Mouse (Mus musculus): ENCODE results near the gene Rapgef2.

Rapgef2 gene

DNA sequence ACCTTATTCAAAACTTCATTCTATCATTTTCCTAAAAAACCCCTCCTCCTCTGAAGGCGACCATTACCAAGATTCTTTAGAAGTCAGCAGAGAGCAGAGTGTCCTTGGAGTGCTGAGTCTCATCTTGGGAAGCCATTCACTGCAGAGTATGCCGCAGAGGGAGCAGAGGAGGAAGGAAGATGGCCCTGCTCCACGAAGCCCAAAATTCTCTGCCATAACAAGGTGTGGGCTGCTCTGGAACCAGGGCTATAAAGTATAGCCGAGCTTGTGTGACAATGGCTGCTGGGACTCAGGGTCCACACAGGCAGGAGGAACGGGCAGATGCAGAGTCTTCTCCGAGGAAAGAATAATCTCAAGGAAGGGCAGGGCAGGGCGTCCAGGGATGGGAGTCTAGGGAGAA lies 62.0 kb downstream of the Rapgef2 start:
- H3K36me3 ChIP-seq (ENCODE audit: insufficient read depth, low read length) = no peaks in the 10 kb centered on the region
- no peak for TF ChIP-seq CTCF (conservative IDR thresholded peaks at IDR 0.05; ENCODE audit: low read length)
- no peak for TF ChIP-seq NANOG (IDR thresholded peaks at IDR 0.05; ENCODE audit: borderline replicate concordance, low read length)
- no peak for TF ChIP-seq POU5F1 (IDR thresholded peaks at IDR 0.05; ENCODE audit: borderline replicate concordance, low read length)
- peaks cover 7% of the 10 kb centered on the region for H3K9me3 ChIP-seq (ENCODE audit: low read length)
- peaks cover 33% of the 10 kb centered on the region for H3K4me1 ChIP-seq (replicated peaks; ENCODE audit: low read depth, low read length)
- H3K27me3 ChIP-seq (ENCODE audit: insufficient read depth, low read length) = no peaks in the 10 kb centered on the region
- no peak overlapping the region for H3K4me3 ChIP-seq (replicated peaks; ENCODE audit: low read length)

DNA sequence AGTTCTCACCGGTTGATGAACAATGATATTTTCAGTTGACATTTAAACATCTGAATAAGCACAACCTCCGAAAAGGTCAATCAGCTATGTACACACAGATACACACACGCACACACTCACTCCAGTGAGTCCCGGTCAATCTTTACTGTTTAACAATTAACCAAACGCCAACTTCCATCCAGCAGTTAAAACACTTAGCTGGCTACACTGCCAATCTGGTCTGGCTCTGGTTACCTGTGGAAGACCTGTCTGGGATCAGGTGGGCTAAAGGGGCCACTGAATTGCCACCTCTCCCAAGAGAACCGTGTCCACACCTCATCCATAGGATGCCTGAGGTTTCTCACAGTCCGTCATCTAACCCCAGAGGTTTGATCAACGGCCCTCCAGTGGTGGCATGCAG lies 63.0 kb downstream of the Rapgef2 start:
- no peaks in the 10 kb centered on the region for H3K36me3 ChIP-seq (ENCODE audit: insufficient read depth, low read length)
- no peak overlapping the region for H3K4me3 ChIP-seq (replicated peaks; ENCODE audit: low read length)
- no peak for TF ChIP-seq NANOG (IDR thresholded peaks at IDR 0.05; ENCODE audit: borderline replicate concordance, low read length)
- no peak for TF ChIP-seq CTCF (conservative IDR thresholded peaks at IDR 0.05; ENCODE audit: low read length)
- no peak for TF ChIP-seq POU5F1 (IDR thresholded peaks at IDR 0.05; ENCODE audit: borderline replicate concordance, low read length)
- H3K9me3 ChIP-seq (ENCODE audit: low read length) = peaks cover 7% of the 10 kb centered on the region
- peaks cover 37% of the 10 kb centered on the region for H3K4me1 ChIP-seq (replicated peaks; ENCODE audit: low read depth, low read length)
- no peaks in the 10 kb centered on the region for H3K27me3 ChIP-seq (ENCODE audit: insufficient read depth, low read length)

DNA sequence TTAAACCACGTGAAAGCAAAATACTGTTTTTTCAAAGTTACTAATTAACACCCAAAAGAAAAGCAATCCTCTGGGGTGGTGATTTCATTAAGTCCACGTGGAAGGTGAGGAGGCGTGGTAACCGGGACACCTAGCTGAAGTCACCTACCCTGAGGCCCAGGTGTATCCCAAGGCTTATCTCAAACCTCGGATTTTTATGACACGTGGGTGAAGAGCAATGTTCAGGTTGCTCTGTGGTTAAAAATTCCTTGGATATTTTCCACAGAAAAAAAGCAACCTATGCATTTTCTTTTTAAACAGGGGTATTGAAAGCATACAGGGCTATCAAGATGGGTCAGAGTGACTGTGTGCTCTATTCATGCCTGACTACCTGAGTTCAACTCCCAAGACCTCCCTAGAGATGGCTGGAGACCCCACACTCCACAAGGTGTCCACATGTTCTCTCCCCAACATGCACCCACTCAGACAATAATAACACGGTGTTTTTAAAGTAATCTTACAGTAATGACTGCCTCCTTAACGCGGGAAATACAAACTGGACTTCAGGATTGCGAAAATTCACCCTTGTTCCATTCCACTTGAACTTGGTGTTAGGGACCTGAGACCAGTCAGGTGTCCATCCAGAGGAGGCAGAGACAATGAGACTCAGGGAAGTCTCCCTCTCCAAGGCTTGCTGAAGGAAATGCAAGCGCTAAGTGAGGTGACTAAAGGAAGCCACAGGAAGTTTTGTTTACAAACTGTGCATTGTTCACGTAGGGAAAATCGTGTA lies 63.9 kb downstream of the Rapgef2 start:
- Histone ChIP-seq H3K4me1 (replicated peaks; ENCODE audit: low read depth, low read length) (peaks cover 46% of the 10 kb centered on the region), H3K27me3 (ENCODE audit: insufficient read depth, low read length) (no peaks in the 10 kb centered on the region), H3K9me3 (ENCODE audit: low read length) (peaks cover 7% of the 10 kb centered on the region), H3K4me3 (replicated peaks; ENCODE audit: low read length) (no peak overlapping the region), H3K36me3 (ENCODE audit: insufficient read depth, low read length) (no peaks in the 10 kb centered on the region)
- TF ChIP-seq POU5F1 (IDR thresholded peaks at IDR 0.05; ENCODE audit: borderline replicate concordance, low read length) (no peak), NANOG (IDR thresholded peaks at IDR 0.05; ENCODE audit: borderline replicate concordance, low read length) (no peak), CTCF (conservative IDR thresholded peaks at IDR 0.05; ENCODE audit: low read length) (no peak)

DNA sequence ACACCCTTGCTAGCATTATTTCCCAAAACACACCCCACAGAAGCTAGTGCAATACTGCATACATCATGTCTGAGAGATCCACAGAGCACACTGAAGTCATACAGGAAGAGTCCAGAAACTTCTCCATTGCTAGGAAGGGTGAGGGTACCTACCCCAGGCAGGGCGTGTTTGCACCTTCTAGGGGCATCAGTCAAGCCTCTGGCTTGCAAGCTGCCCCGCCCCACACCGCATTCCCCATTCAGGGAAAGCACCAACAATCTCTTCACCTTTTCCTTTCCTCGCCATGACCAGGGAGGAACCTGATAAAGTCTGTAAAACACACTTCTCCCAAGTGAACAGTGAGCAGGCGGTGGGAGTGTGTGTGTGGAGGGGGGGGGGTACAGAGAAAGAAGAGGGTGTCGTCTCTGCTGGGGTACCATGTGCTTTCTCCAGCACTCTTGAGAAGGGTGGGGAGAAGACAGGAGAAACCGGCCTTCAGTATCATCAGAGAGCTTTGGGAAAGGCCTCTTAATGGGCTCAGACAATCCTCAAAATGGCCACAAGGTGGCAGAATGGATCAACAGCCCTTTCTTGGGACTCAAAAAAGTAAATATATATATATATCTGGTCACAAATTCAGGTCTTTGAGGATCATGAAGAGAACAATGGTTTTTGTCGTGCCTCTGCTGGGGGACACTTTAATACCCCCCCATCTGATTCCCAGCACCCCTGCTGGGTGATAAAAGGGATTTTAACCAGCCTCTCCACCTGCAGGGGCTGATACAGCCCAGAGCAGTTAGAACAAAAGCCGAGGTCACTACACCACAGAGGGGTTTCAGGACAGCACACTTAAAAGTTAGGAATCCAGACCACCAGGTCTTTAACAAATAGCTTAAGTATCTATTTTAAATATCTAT lies 64.8 kb downstream of the Rapgef2 start:
- H3K4me3 ChIP-seq (replicated peaks; ENCODE audit: low read length) = no peak overlapping the region
- H3K36me3 ChIP-seq (ENCODE audit: insufficient read depth, low read length) = no peaks in the 10 kb centered on the region
- TF ChIP-seq NANOG (IDR thresholded peaks at IDR 0.05; ENCODE audit: borderline replicate concordance, low read length) = no peak
- peak; percentile 48 for TF ChIP-seq CTCF (conservative IDR thresholded peaks at IDR 0.05; ENCODE audit: low read length)
- H3K4me1 ChIP-seq (replicated peaks; ENCODE audit: low read depth, low read length) = peaks cover 54% of the 10 kb centered on the region
- H3K27me3 ChIP-seq (ENCODE audit: insufficient read depth, low read length) = no peaks in the 10 kb centered on the region
- H3K9me3 ChIP-seq (ENCODE audit: low read length) = peaks cover 7% of the 10 kb centered on the region

DNA sequence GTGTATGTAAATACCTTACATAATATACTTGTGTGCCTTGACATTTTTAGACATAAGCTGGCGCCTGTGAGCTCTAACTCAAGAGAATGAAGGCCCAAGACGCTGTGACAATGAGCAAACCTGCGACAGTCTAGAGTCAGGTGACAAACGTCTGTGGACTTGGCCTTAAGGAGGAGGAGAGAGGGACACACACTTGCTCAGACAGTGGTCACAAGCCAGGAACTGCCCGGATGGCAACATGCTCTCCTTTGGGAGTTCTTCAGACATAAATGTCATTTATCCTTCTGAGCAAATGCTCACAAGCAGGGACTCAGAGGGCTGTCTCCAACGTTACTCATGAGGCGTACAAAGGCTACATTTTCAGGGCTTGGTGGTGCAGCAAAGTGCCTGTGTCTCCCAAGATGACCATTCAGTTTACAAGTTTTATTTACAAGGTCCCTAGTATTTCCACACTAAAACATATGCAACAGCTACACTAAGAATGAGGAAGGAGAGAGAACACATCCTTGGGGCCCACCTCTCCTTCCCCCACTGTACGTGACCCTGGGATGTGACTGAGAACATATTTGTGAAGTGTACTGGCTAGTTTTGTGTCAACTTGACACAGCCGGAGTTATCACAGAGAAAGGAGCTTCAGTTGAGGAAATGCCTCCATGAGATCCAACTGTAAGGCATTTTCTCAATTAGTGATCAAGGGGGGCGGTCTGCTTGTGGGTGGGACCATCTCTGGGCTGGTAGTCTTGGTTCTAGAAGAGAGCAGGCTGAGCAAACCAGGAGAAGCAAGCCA lies 67.0 kb downstream of the Rapgef2 start:
- Histone ChIP-seq H3K9me3 (ENCODE audit: low read length) (peaks cover 7% of the 10 kb centered on the region), H3K4me3 (replicated peaks; ENCODE audit: low read length) (no peak overlapping the region), H3K36me3 (ENCODE audit: insufficient read depth, low read length) (no peaks in the 10 kb centered on the region), H3K4me1 (replicated peaks; ENCODE audit: low read depth, low read length) (peaks cover 57% of the 10 kb centered on the region), H3K27me3 (ENCODE audit: insufficient read depth, low read length) (no peaks in the 10 kb centered on the region)
- TF ChIP-seq CTCF (conservative IDR thresholded peaks at IDR 0.05; ENCODE audit: low read length) (no peak), POU5F1 (IDR thresholded peaks at IDR 0.05; ENCODE audit: borderline replicate concordance, low read length) (no peak), NANOG (IDR thresholded peaks at IDR 0.05; ENCODE audit: borderline replicate concordance, low read length) (no peak)

DNA sequence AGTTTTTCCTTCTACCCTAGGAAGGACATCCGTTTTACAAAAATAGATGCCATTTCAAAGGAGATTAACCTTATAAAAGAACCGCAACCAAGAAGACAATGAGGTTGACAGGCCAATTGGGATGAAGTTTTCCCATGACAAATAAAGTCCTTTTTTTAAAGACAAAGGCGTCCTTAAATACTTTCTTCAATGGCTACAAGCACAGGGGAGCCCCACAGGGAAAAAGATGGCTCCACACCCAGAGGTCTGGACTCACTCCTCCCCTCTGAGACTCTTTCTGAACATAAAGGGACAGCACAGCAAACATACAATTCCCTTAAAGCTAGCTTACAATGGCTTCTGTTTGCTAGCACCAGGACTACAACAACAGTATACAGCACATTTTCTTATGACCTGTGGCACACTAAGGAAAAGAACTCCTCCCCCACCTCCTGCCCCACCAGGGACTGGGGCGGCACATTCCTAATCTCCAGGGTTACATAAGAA lies 67.7 kb downstream of the Rapgef2 start:
- Histone ChIP-seq H3K4me1 (replicated peaks; ENCODE audit: low read depth, low read length) (peaks cover 58% of the 10 kb centered on the region), H3K27me3 (ENCODE audit: insufficient read depth, low read length) (no peaks in the 10 kb centered on the region), H3K4me3 (replicated peaks; ENCODE audit: low read length) (peak overlapping the region; percentile 48; the same call in 1 of the 2 replicates), H3K9me3 (ENCODE audit: low read length) (peaks cover 4% of the 10 kb centered on the region), H3K36me3 (ENCODE audit: insufficient read depth, low read length) (no peaks in the 10 kb centered on the region)
- TF ChIP-seq NANOG (IDR thresholded peaks at IDR 0.05; ENCODE audit: borderline replicate concordance, low read length) (peak; percentile 95), CTCF (conservative IDR thresholded peaks at IDR 0.05; ENCODE audit: low read length) (no peak)

DNA sequence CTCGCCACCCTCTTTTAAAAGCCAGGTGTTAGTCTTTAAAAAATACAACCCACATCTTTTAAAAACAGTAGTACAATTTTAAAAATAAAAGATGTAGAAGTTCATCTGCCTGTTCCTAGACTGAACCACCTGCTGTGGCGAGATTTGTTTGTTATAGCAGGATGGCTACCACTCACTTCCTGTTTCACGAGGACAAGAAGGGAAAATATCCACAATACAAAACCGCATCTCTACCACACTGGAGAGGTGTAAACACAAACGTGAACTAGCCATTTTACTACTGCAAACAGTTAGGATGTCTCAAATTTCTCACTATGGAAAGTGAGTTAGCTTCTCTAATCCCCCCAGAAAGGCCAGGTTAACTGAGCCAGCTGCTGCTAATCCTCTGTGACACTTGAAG lies 76.1 kb downstream of the Rapgef2 start:
- no peak overlapping the region for H3K4me3 ChIP-seq (replicated peaks; ENCODE audit: low read length)
- H3K9me3 ChIP-seq (ENCODE audit: low read length) = no peaks in the 10 kb centered on the region
- no peaks in the 10 kb centered on the region for H3K27me3 ChIP-seq (ENCODE audit: insufficient read depth, low read length)
- H3K4me1 ChIP-seq (replicated peaks; ENCODE audit: low read depth, low read length) = peaks cover 24% of the 10 kb centered on the region
- TF ChIP-seq POU5F1 (IDR thresholded peaks at IDR 0.05; ENCODE audit: borderline replicate concordance, low read length) (no peak), CTCF (conservative IDR thresholded peaks at IDR 0.05; ENCODE audit: low read length) (no peak), NANOG (IDR thresholded peaks at IDR 0.05; ENCODE audit: borderline replicate concordance, low read length) (no peak)
- no peaks in the 10 kb centered on the region for H3K36me3 ChIP-seq (ENCODE audit: insufficient read depth, low read length)

DNA sequence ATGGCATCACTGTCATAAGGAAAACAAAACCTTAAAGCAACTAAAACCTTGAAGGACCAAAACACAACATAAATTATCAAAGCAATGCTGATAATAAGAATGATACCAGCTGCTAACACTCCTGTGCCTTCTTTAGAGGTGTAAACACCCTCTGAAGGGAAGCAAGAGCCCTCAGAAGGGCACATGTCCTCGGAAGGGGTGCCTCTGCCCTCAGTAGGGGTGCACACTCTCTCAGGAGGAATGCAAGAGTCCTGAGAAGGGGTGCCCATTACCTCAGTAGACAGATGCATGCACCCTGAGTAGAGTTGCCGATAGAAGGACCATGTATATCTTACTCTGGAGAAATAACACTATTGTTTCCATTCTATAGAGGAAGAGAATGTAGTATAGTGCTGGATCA lies 79.1 kb downstream of the Rapgef2 start:
- peaks cover 46% of the 10 kb centered on the region for H3K4me1 ChIP-seq (replicated peaks; ENCODE audit: low read depth, low read length)
- no peaks in the 10 kb centered on the region for H3K9me3 ChIP-seq (ENCODE audit: low read length)
- H3K27me3 ChIP-seq (ENCODE audit: insufficient read depth, low read length) = no peaks in the 10 kb centered on the region
- TF ChIP-seq NANOG (IDR thresholded peaks at IDR 0.05; ENCODE audit: borderline replicate concordance, low read length) (no peak), POU5F1 (IDR thresholded peaks at IDR 0.05; ENCODE audit: borderline replicate concordance, low read length) (no peak), CTCF (conservative IDR thresholded peaks at IDR 0.05; ENCODE audit: low read length) (no peak)
- H3K36me3 ChIP-seq (ENCODE audit: insufficient read depth, low read length) = no peaks in the 10 kb centered on the region
- H3K4me3 ChIP-seq (replicated peaks; ENCODE audit: low read length) = no peak overlapping the region

Data from E14TG2a.4 (cell line).